Mouse (Mus musculus) G1E (cell line): Measurements from ENCODE around the gene Rrp1b. TPM values are rescaled to one million over a fixed set of nuclear protein-coding genes. Genes with fewer than 3 reads are reported as not detected.

ENCODE experiments used
- ATAC-seq: 2 replicates; pipeline ENCODE4 v1.8.0; 2016; ENCODE audit warnings: mild to moderate bottlenecking; ENCODE audit not compliant: insufficient number of reproducible peaks, poor library complexity, low FRiP score, severe bottlenecking; ENCODE audit errors: extremely low read depth
- DNase-seq: peaks from one replicate; pipeline ENCODE4 v3.0.0; 2012; ENCODE audit warnings: low spot score
- H3K27me3 ChIP-seq: 2 replicates; pipeline ENCODE4 v1.6.1; 2012; ENCODE audit warnings: mild to moderate bottlenecking, low read length, inconsistent platforms; ENCODE audit not compliant: insufficient read depth
- H3K36me3 ChIP-seq: replicated peaks from 2 replicates; pipeline ENCODE3; 2012; ENCODE audit warnings: mild to moderate bottlenecking, inconsistent platforms
- H3K4me1 ChIP-seq: 2 replicates; pipeline ENCODE4 v1.6.1; 2012; ENCODE audit warnings: low read depth, low read length, inconsistent platforms, mixed read lengths; ENCODE audit not compliant: insufficient read depth
- H3K4me3 ChIP-seq: 2 replicates; pipeline ENCODE4 v1.5.1; 2012; ENCODE audit warnings: low read depth, mild to moderate bottlenecking, inconsistent platforms, low read length, moderate library complexity, mixed read lengths
- H3K9me3 ChIP-seq: replicated peaks from 2 replicates; pipeline ENCODE4 v1.6.1; 2012; ENCODE audit warnings: inconsistent platforms
- CTCF ChIP-seq: IDR thresholded peaks from 2 replicates; pipeline ENCODE4 v1.5.1; 2012; ENCODE audit warnings: low read depth, low read length, inconsistent platforms, mixed read lengths
- GATA1 ChIP-seq: IDR thresholded peaks from 2 replicates; pipeline ENCODE4 v1.6.1; 2012; ENCODE audit warnings: borderline replicate concordance, low read length, inconsistent platforms, mixed read lengths
- GATA2 ChIP-seq: IDR thresholded peaks from 2 replicates; pipeline ENCODE4 v1.6.1; 2012; ENCODE audit warnings: low read depth, low read length, inconsistent platforms, borderline replicate concordance
- POLR2AphosphoS5 ChIP-seq: IDR thresholded peaks from 2 replicates; pipeline ENCODE4 v1.6.1; 2012; ENCODE audit warnings: low read depth, low read length, inconsistent platforms; ENCODE audit not compliant: insufficient replicate concordance
- TAL1 ChIP-seq: conservative IDR thresholded peaks from 2 replicates; pipeline ENCODE4 v1.6.1; 2012; ENCODE audit warnings: low read depth, low read length, inconsistent platforms, mixed read lengths
- polyA plus RNA-seq: library from polyadenylated mRNA; stranded (reverse); fragments of >175 nt; gene quantifications from 2 replicates; pipeline ENCODE4 v1.2.3, GENCODE M21; 2012
- total RNA-seq, 2 experiments: library from RNA; stranded (forward) in 1 of 2; stranded (reverse) in 1 of 2; fragments of 200-1000 nt in 1 of 2; fragments of >200 nt in 1 of 2; fragmentation: Nextera tagmentation in 1 of 2; gene quantifications; 2 replicates each; pipeline ENCODE4 v1.2.3; 2014 to 2017

The Rrp1b gene
- total and polyA plus RNA-seq, 3 experiments = 33.1 to 156 (median 53.6) TPM

- peaks cover 30% of the 10 kb centered on the region for H3K27me3 ChIP-seq
- no peaks in the 10 kb centered on the region for H3K9me3 ChIP-seq
- no peak for ATAC-seq
- no peak for DNase-seq
- H3K4me1 ChIP-seq = 0 out of 2 replicates have a peak, but pooled peaks cover 2% of the 10 kb centered on the region
- no peak overlapping the region for H3K4me3 ChIP-seq
- no peak for TF ChIP-seq POLR2AphosphoS5
- TF ChIP-seq TAL1 = no peak
- TF ChIP-seq GATA1 = no peak
- no peak for TF ChIP-seq CTCF
- H3K36me3 ChIP-seq = no peaks in the 10 kb centered on the region
These were observed 22.2 kb upstream of the Rrp1b start for GRCm38 (mm10) chr17:32013659-32014058.

- DNase-seq (no peak), ATAC-seq (no peak)
- Histone ChIP-seq H3K4me3 (no peak overlapping the region), H3K4me1 (0 out of 2 replicates have a peak, but pooled peaks cover 2% of the 10 kb centered on the region), H3K36me3 (no peaks in the 10 kb centered on the region), H3K27me3 (peaks cover 40% of the 10 kb centered on the region), H3K9me3 (no peaks in the 10 kb centered on the region)
- TF ChIP-seq POLR2AphosphoS5 (no peak), GATA2 (no peak), GATA1 (no peak), CTCF (no peak), TAL1 (no peak)
These were observed 19.4 kb upstream of the Rrp1b start for GRCm38 (mm10) chr17:32016481-32016880.

- TF ChIP-seq GATA1 = no peak
- TF ChIP-seq GATA2 = no peak
- TF ChIP-seq POLR2AphosphoS5 = no peak
- no peak for TF ChIP-seq CTCF
- no peak for TF ChIP-seq TAL1
- Histone ChIP-seq H3K27me3 (peaks cover 36% of the 10 kb centered on the region), H3K4me3 (no peak overlapping the region), H3K4me1 (no peaks in the 10 kb centered on the region), H3K9me3 (no peaks in the 10 kb centered on the region), H3K36me3 (no peaks in the 10 kb centered on the region)
- ATAC-seq (no peak), DNase-seq (no peak)
These were observed 17.6 kb upstream of the Rrp1b start for GRCm38 (mm10) chr17:32018127-32018894.

- DNase-seq (no peak), ATAC-seq (no peak)
- no peak for TF ChIP-seq GATA1
- no peaks in the 10 kb centered on the region for H3K4me1 ChIP-seq
- H3K36me3 ChIP-seq = no peaks in the 10 kb centered on the region
- no peak overlapping the region for H3K4me3 ChIP-seq
- H3K27me3 ChIP-seq = peaks cover 28% of the 10 kb centered on the region
- no peaks in the 10 kb centered on the region for H3K9me3 ChIP-seq
These were observed 13.9 kb upstream of the Rrp1b start for GRCm38 (mm10) chr17:32021981-32022380.

GRCm38 (mm10) chr17:32022551-32022950 is 13.3 kb upstream of the Rrp1b start:
- Histone ChIP-seq H3K9me3 (no peaks in the 10 kb centered on the region), H3K4me1 (no peaks in the 10 kb centered on the region), H3K27me3 (peaks cover 28% of the 10 kb centered on the region), H3K36me3 (no peaks in the 10 kb centered on the region), H3K4me3 (no peak overlapping the region)
- TF ChIP-seq GATA2 (no peak), CTCF (no peak), GATA1 (no peak), POLR2AphosphoS5 (no peak), TAL1 (no peak)
- ATAC-seq (no peak), DNase-seq (no peak)

- TF ChIP-seq GATA1 = no peak
- TF ChIP-seq GATA2 = no peak
- no peak for TF ChIP-seq TAL1
- TF ChIP-seq CTCF = no peak
- no peak for TF ChIP-seq POLR2AphosphoS5
- DNase-seq = no peak
- H3K36me3 ChIP-seq = no peaks in the 10 kb centered on the region
- no peaks in the 10 kb centered on the region for H3K9me3 ChIP-seq
- no peak for ATAC-seq
- peaks cover 28% of the 10 kb centered on the region for H3K27me3 ChIP-seq
- no peak overlapping the region for H3K4me3 ChIP-seq
- no peaks in the 10 kb centered on the region for H3K4me1 ChIP-seq
These were observed 12.8 kb upstream of the Rrp1b start for GRCm38 (mm10) chr17:32023088-32023487.
